Mouse (Mus musculus) neural tube, embryonic 12.5 days (tissue): Measurements from ENCODE around the gene Cited2. TPM values are rescaled to one million over a fixed set of nuclear protein-coding genes. Genes with fewer than 3 reads are reported as not detected.
A peak's percentile ranks its signal among the peaks of the same experiment; 100 is the strongest.

ENCODE experiments used
- ATAC-seq: fragments of 200-750 bp; cut with Nextera tagmentation; 2 replicates; pipeline ENCODE4 v1.8.0; 2017; ENCODE audit warnings: low read depth, mild to moderate bottlenecking, moderate TSS enrichment, moderate library complexity; ENCODE audit not compliant: low FRiP score
- H3K27ac ChIP-seq: fragments of 300-500 bp; sonication (generic); 2 replicates; pipeline ENCODE4 v1.5.1; 2016
- H3K27me3 ChIP-seq: fragments of 300-500 bp; sonication (generic); replicated peaks from 2 replicates; pipeline ENCODE4 v1.6.1; 2016; ENCODE audit warnings: mild to moderate bottlenecking
- H3K36me3 ChIP-seq: fragments of 300-500 bp; sonication (generic); 2 replicates; pipeline ENCODE4 v1.6.1; 2016; ENCODE audit warnings: mild to moderate bottlenecking
- H3K4me1 ChIP-seq: fragments of 300-500 bp; sonication (generic); 2 replicates; pipeline ENCODE4 v1.6.1; 2016
- H3K4me2 ChIP-seq: fragments of 300-500 bp; sonication (generic); replicated peaks from 2 replicates; pipeline ENCODE4 v1.6.1; 2016; ENCODE audit warnings: mild to moderate bottlenecking
- H3K4me3 ChIP-seq: fragments of 300-500 bp; sonication (generic); 2 replicates; pipeline ENCODE4 v1.5.1; 2016
- H3K9ac ChIP-seq: fragments of 300-500 bp; sonication (generic); 2 replicates; pipeline ENCODE4 v1.6.1; 2016; ENCODE audit warnings: mild to moderate bottlenecking
- H3K9me3 ChIP-seq: fragments of 300-500 bp; sonication (generic); 2 replicates; pipeline ENCODE4 v1.6.1; 2016; ENCODE audit warnings: mild to moderate bottlenecking
- WGBS: fragments of 180-500 bp; shearing (Covaris S2); methylation state at CpG from one replicate; pipeline ENCODE4 v1.1.7; 2016; 5-methylcytosine and 5-hydroxymethylcytosine counted together
- polyA plus RNA-seq: library from polyadenylated mRNA; unstranded; fragments of >200 nt; fragmentation: Nextera tagmentation; extraction: Ambion mirVana; gene quantifications from 2 replicates; pipeline ENCODE4 v1.2.1, GENCODE M21; 2016

The Cited2 gene
- polyA plus RNA-seq, 1 experiment from 2014 or later, result 102 TPM

GRCm38 (mm10) chr10:17725644-17726372 lies 2.8 kb downstream of the Cited2 start:
- no peak for ATAC-seq
- H3K36me3 ChIP-seq, result no peaks in the 10 kb centered on the region
- no peak overlapping the region for H3K27ac ChIP-seq

GRCm38 (mm10) chr10:17726373-17726720 lies 3.3 kb downstream of the Cited2 start:
- 55% methylated on average over 2 of the region's 2 CpGs for WGBS

More at GRCm38 (mm10) chr10:17725644-17726372, 2.8 kb downstream of the Cited2 start:
- Histone ChIP-seq H3K4me2 (peak overlapping the region; percentile 68), H3K4me3 (peak overlapping the region; percentile 18), H3K9me3 (no peaks in the 10 kb centered on the region), H3K9ac (peak overlapping the region; percentile 27; the same call in 1 of the 2 replicates), H3K4me1 (peaks cover 23% of the 10 kb centered on the region), H3K27me3 (no peaks in the 10 kb centered on the region)
- WGBS, result 39% methylated on average over 7 of the region's 7 CpGs

GRCm38 (mm10) chr10:17727161-17727925 lies 4.3 kb downstream of the Cited2 start:
- Histone ChIP-seq H3K4me1 (peaks cover 23% of the 10 kb centered on the region), H3K36me3 (no peaks in the 10 kb centered on the region), H3K4me2 (peak overlapping the region; percentile 68), H3K27me3 (no peaks in the 10 kb centered on the region), H3K9ac (no peak overlapping the region), H3K4me3 (no peak overlapping the region), H3K9me3 (no peaks in the 10 kb centered on the region), H3K27ac (no peak overlapping the region)
- no peak for ATAC-seq
- 21% methylated on average over 15 of the region's 15 CpGs for WGBS

More at GRCm38 (mm10) chr10:17726373-17726720, 3.3 kb downstream of the Cited2 start:
- peak overlapping the region; percentile 68 for H3K4me2 ChIP-seq
- H3K4me3 ChIP-seq, result peak overlapping the region; percentile 18
- no peaks in the 10 kb centered on the region for H3K9me3 ChIP-seq
- no peak overlapping the region for H3K27ac ChIP-seq
- peaks cover 23% of the 10 kb centered on the region for H3K4me1 ChIP-seq
- no peak for ATAC-seq
- no peaks in the 10 kb centered on the region for H3K36me3 ChIP-seq
- peak overlapping the region; percentile 27; the same call in 1 of the 2 replicates for H3K9ac ChIP-seq
- H3K27me3 ChIP-seq, result no peaks in the 10 kb centered on the region

GRCm38 (mm10) chr10:17727926-17728279 lies 4.9 kb downstream of the Cited2 start:
- no peaks in the 10 kb centered on the region for H3K27me3 ChIP-seq
- H3K4me2 ChIP-seq, result peak overlapping the region; percentile 68
- no peaks in the 10 kb centered on the region for H3K9me3 ChIP-seq
- 7% methylated on average over 5 of the region's 5 CpGs for WGBS
- H3K36me3 ChIP-seq, result no peaks in the 10 kb centered on the region
- H3K4me1 ChIP-seq, result peaks cover 23% of the 10 kb centered on the region
- no peak overlapping the region for H3K27ac ChIP-seq
- no peak for ATAC-seq
- no peak overlapping the region for H3K4me3 ChIP-seq
- no peak overlapping the region for H3K9ac ChIP-seq

- Histone ChIP-seq H3K4me3 (no peak overlapping the region), H3K4me1 (peaks cover 23% of the 10 kb centered on the region), H3K27me3 (no peaks in the 10 kb centered on the region), H3K4me2 (no peak overlapping the region), H3K9ac (no peak overlapping the region), H3K36me3 (no peaks in the 10 kb centered on the region), H3K9me3 (no peaks in the 10 kb centered on the region), H3K27ac (no peak overlapping the region)
- no peak for ATAC-seq
- 20% methylated on average over 4 of the region's 4 CpGs for WGBS
Observed at GRCm38 (mm10) chr10:17728711-17729110, 5.7 kb downstream of the Cited2 start.

- Histone ChIP-seq H3K9ac (no peak overlapping the region), H3K27me3 (no peaks in the 10 kb centered on the region), H3K36me3 (no peaks in the 10 kb centered on the region), H3K4me3 (no peak overlapping the region), H3K4me2 (no peak overlapping the region), H3K9me3 (no peaks in the 10 kb centered on the region), H3K27ac (no peak overlapping the region), H3K4me1 (peaks cover 23% of the 10 kb centered on the region)
- no peak for ATAC-seq
- WGBS, result 69% methylated on average over 6 of the region's 6 CpGs
Observed at GRCm38 (mm10) chr10:17729476-17729875, 6.5 kb downstream of the Cited2 start.

- 12% methylated on average over 4 of the region's 4 CpGs for WGBS
- Histone ChIP-seq H3K27ac (no peak overlapping the region), H3K9ac (no peak overlapping the region), H3K4me3 (no peak overlapping the region), H3K4me2 (no peak overlapping the region), H3K9me3 (no peaks in the 10 kb centered on the region), H3K27me3 (no peaks in the 10 kb centered on the region), H3K4me1 (no peaks in the 10 kb centered on the region), H3K36me3 (no peaks in the 10 kb centered on the region)
- ATAC-seq, result peak; percentile 66
Observed at GRCm38 (mm10) chr10:17733057-17733456, 10.0 kb downstream of the Cited2 start.

- H3K4me2 ChIP-seq, result no peak overlapping the region
- H3K4me1 ChIP-seq, result no peaks in the 10 kb centered on the region
- ATAC-seq, result no peak
- no peak overlapping the region for H3K9ac ChIP-seq
- WGBS, result 88% methylated on average over 2 of the region's 2 CpGs
- no peaks in the 10 kb centered on the region for H3K36me3 ChIP-seq
- peaks cover 6% of the 10 kb centered on the region; the same call in 1 of the 2 replicates for H3K9me3 ChIP-seq
- no peak overlapping the region for H3K27ac ChIP-seq
- no peak overlapping the region for H3K4me3 ChIP-seq
- no peaks in the 10 kb centered on the region for H3K27me3 ChIP-seq
Observed at GRCm38 (mm10) chr10:17742581-17742980, 19.6 kb downstream of the Cited2 start.

- Histone ChIP-seq H3K9me3 (peaks cover 5% of the 10 kb centered on the region; the same call in 1 of the 2 replicates), H3K4me2 (no peak overlapping the region), H3K27ac (no peak overlapping the region), H3K4me1 (no peaks in the 10 kb centered on the region), H3K4me3 (no peak overlapping the region), H3K9ac (no peak overlapping the region), H3K27me3 (no peaks in the 10 kb centered on the region), H3K36me3 (no peaks in the 10 kb centered on the region)
- WGBS, result 87% methylated on average over 5 of the region's 5 CpGs
- no peak for ATAC-seq
Observed at GRCm38 (mm10) chr10:17752478-17752877, 29.5 kb downstream of the Cited2 start.

GRCm38 (mm10) chr10:17759772-17760171 lies 36.8 kb downstream of the Cited2 start:
- Histone ChIP-seq H3K9me3 (peaks cover 5% of the 10 kb centered on the region; the same call in 1 of the 2 replicates), H3K4me2 (no peak overlapping the region), H3K36me3 (no peaks in the 10 kb centered on the region), H3K4me1 (no peaks in the 10 kb centered on the region), H3K27me3 (no peaks in the 10 kb centered on the region), H3K9ac (no peak overlapping the region), H3K27ac (no peak overlapping the region), H3K4me3 (no peak overlapping the region)
- ATAC-seq, result no peak
- WGBS, result 94% methylated on average over 3 of the region's 3 CpGs

- H3K27ac ChIP-seq, result no peak overlapping the region
- 78% methylated on average over 9 of the region's 9 CpGs for WGBS
- H3K4me3 ChIP-seq, result no peak overlapping the region
- H3K36me3 ChIP-seq, result no peaks in the 10 kb centered on the region
- no peak for ATAC-seq
- no peaks in the 10 kb centered on the region for H3K27me3 ChIP-seq
- H3K9me3 ChIP-seq, result no peaks in the 10 kb centered on the region; the same call in 1 of the 2 replicates
- no peak overlapping the region for H3K9ac ChIP-seq
- H3K4me2 ChIP-seq, result no peak overlapping the region
- no peaks in the 10 kb centered on the region for H3K4me1 ChIP-seq
Observed at GRCm38 (mm10) chr10:17760750-17761613, 38.0 kb downstream of the Cited2 start.

GRCm38 (mm10) chr10:17761652-17762051 lies 38.6 kb downstream of the Cited2 start:
- Histone ChIP-seq H3K9me3 (no peaks in the 10 kb centered on the region), H3K4me3 (no peak overlapping the region), H3K27ac (no peak overlapping the region), H3K4me1 (no peaks in the 10 kb centered on the region), H3K27me3 (no peaks in the 10 kb centered on the region), H3K36me3 (no peaks in the 10 kb centered on the region), H3K4me2 (no peak overlapping the region), H3K9ac (no peak overlapping the region)
- ATAC-seq, result no peak
- WGBS, result 97% methylated on average over 1 of the region's 1 CpGs
